Mouse (Mus musculus): ENCODE results near the gene Vasp. TPM values are rescaled to one million over a fixed set of nuclear protein-coding genes. Genes with fewer than 3 reads are reported as not detected.

Vasp gene
- polyA plus RNA-seq, 1 experiment from 2014 or later = 32.7 TPM

DNA sequence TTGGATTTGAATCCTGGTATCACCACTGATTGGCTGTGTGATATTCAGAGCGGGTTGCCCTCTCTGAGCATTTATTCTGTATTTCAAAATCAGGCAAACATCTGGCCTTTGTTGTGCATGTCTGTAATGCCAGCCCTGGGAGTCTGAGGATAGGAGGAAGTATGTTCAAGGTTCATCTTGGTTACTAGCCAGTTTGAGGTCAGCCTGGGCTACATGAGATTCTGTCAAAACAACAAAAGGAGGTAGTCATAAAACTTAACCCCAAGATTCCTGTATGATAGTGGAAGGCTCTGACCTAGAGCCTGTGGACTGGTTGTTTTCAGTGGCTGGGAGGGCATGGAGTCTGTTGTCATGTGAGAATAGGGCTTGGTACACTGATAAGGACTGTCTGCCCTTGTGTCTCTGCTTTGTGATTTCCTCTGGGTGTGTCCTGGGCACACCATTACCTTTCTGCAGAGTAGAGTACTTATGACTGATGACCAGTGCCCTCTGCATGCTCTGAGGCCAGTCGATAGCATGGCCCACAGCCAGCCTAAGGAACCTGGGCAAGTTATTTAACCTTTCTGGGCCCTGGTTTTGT lies 36.4 kb downstream of the Vasp start:
- no peaks in the 10 kb centered on the region for H3K9me3 ChIP-seq (ENCODE audit: control insufficient read depth, low read length)
- no peak overlapping the region for H3K9ac ChIP-seq
- no peak overlapping the region for H3K4me2 ChIP-seq (replicated peaks)
- H3K27ac ChIP-seq = no peak overlapping the region
- H3K36me3 ChIP-seq (replicated peaks; ENCODE audit: control insufficient read depth, insufficient read depth) = no peaks in the 10 kb centered on the region
- no peak for ATAC-seq (ENCODE audit: low FRiP score)
- no peaks in the 10 kb centered on the region for H3K27me3 ChIP-seq (ENCODE audit: control insufficient read depth, insufficient read depth, low read length)
- WGBS = 91% methylated on average over 2 of the region's 2 CpGs
- no peak overlapping the region for H3K4me3 ChIP-seq (replicated peaks; ENCODE audit: low read length)
- no peak for DNase-seq (ENCODE audit: low spot score)
- 0 out of 2 replicates have a peak, but pooled peaks cover under 1% of the 10 kb centered on the region for H3K4me1 ChIP-seq (replicated peaks; ENCODE audit: control insufficient read depth, insufficient read depth, low read length)

GRCm38 (mm10) chr7:19234652-19235051 lies 37.0 kb downstream of the Vasp start:
- Histone ChIP-seq H3K27ac (no peak overlapping the region), H3K36me3 (replicated peaks; ENCODE audit: control insufficient read depth, insufficient read depth) (no peaks in the 10 kb centered on the region), H3K4me3 (replicated peaks; ENCODE audit: low read length) (no peak overlapping the region), H3K9ac (no peak overlapping the region), H3K9me3 (ENCODE audit: control insufficient read depth, low read length) (no peaks in the 10 kb centered on the region), H3K4me2 (replicated peaks) (no peak overlapping the region), H3K4me1 (replicated peaks; ENCODE audit: control insufficient read depth, insufficient read depth, low read length) (peaks cover 5% of the 10 kb centered on the region), H3K27me3 (ENCODE audit: control insufficient read depth, insufficient read depth, low read length) (no peaks in the 10 kb centered on the region)
- WGBS = 78% methylated on average over 5 of the region's 5 CpGs
- no peak for ATAC-seq (ENCODE audit: low FRiP score)
- DNase-seq (ENCODE audit: low spot score) = no peak

DNA sequence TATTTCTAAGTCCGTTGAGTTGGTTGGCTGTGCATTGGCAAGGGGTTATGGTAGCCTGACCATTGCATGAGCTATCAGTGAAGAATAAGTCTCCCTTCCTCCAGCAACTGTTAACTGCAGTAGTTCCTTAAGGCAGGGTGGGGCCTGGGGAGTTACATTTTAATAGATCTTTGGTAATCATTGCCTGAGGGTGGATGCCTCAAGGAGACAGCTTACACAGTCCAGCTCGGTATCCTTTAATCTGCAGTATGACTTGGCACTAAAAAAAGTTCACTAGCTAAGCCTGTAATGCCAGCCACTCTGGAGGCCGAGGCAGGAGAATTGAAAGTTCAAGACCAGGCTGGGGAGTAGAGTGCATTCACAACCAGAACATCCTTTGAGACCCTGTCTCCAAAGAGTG lies 39.8 kb downstream of the Vasp start:
- H3K4me2 ChIP-seq (replicated peaks) = no peak overlapping the region
- no peak for ATAC-seq (ENCODE audit: low FRiP score)
- H3K27me3 ChIP-seq (ENCODE audit: control insufficient read depth, insufficient read depth, low read length) = no peaks in the 10 kb centered on the region
- no peak overlapping the region for H3K27ac ChIP-seq
- H3K4me1 ChIP-seq (replicated peaks; ENCODE audit: control insufficient read depth, insufficient read depth, low read length) = peaks cover 15% of the 10 kb centered on the region
- no peaks in the 10 kb centered on the region for H3K36me3 ChIP-seq (replicated peaks; ENCODE audit: control insufficient read depth, insufficient read depth)
- H3K4me3 ChIP-seq (replicated peaks; ENCODE audit: low read length) = no peak overlapping the region
- 92% methylated on average over 3 of the region's 3 CpGs for WGBS
- H3K9me3 ChIP-seq (ENCODE audit: control insufficient read depth, low read length) = no peaks in the 10 kb centered on the region
- no peak overlapping the region for H3K9ac ChIP-seq
- no peak for DNase-seq (ENCODE audit: low spot score)

- 98% methylated on average over 5 of the region's 5 CpGs for WGBS
- H3K36me3 ChIP-seq (replicated peaks; ENCODE audit: control insufficient read depth, insufficient read depth) = no peaks in the 10 kb centered on the region
- no peak overlapping the region for H3K4me2 ChIP-seq (replicated peaks)
- no peaks in the 10 kb centered on the region for H3K27me3 ChIP-seq (ENCODE audit: control insufficient read depth, insufficient read depth, low read length)
- H3K4me3 ChIP-seq (replicated peaks; ENCODE audit: low read length) = no peak overlapping the region
- H3K9ac ChIP-seq = no peak overlapping the region
- peaks cover 18% of the 10 kb centered on the region for H3K4me1 ChIP-seq (replicated peaks; ENCODE audit: control insufficient read depth, insufficient read depth, low read length)
- DNase-seq (ENCODE audit: low spot score) (no peak), ATAC-seq (ENCODE audit: low FRiP score) (no peak)
- no peak overlapping the region for H3K27ac ChIP-seq
- no peaks in the 10 kb centered on the region for H3K9me3 ChIP-seq (ENCODE audit: control insufficient read depth, low read length)
Observed at GRCm38 (mm10) chr7:19230899-19231298, 40.7 kb downstream of the Vasp start.

GRCm38 (mm10) chr7:19230041-19230580 lies 41.5 kb downstream of the Vasp start:
- Histone ChIP-seq H3K9ac (peak overlapping the region; percentile 39; the same call in 1 of the 2 replicates), H3K36me3 (replicated peaks; ENCODE audit: control insufficient read depth, insufficient read depth) (no peaks in the 10 kb centered on the region; the same call in 1 of the 2 replicates), H3K27ac (no peak overlapping the region), H3K4me2 (replicated peaks) (peak overlapping the region; percentile 94; the same call in 1 of the 2 replicates), H3K9me3 (ENCODE audit: control insufficient read depth, low read length) (no peaks in the 10 kb centered on the region), H3K4me3 (replicated peaks; ENCODE audit: low read length) (0 out of 2 replicates have a peak overlapping the region, but pooled peaks have one; percentile 55), H3K27me3 (ENCODE audit: control insufficient read depth, insufficient read depth, low read length) (no peaks in the 10 kb centered on the region), H3K4me1 (replicated peaks; ENCODE audit: control insufficient read depth, insufficient read depth, low read length) (peaks cover 18% of the 10 kb centered on the region)
- ATAC-seq (ENCODE audit: low FRiP score) (no peak), DNase-seq (ENCODE audit: low spot score) (no peak)
- 96% methylated on average over 2 of the region's 2 CpGs for WGBS

GRCm38 (mm10) chr7:19229404-19229803 lies 42.2 kb downstream of the Vasp start:
- no peak for DNase-seq (ENCODE audit: low spot score)
- H3K27me3 ChIP-seq (ENCODE audit: control insufficient read depth, insufficient read depth, low read length) = no peaks in the 10 kb centered on the region
- peak overlapping the region; percentile 74 for H3K9ac ChIP-seq
- WGBS = 49% methylated on average over 5 of the region's 5 CpGs
- no peaks in the 10 kb centered on the region for H3K9me3 ChIP-seq (ENCODE audit: control insufficient read depth, low read length)
- peaks cover 18% of the 10 kb centered on the region for H3K4me1 ChIP-seq (replicated peaks; ENCODE audit: control insufficient read depth, insufficient read depth, low read length)
- H3K4me2 ChIP-seq (replicated peaks) = peak overlapping the region; percentile 94
- no peak for ATAC-seq (ENCODE audit: low FRiP score)
- peak overlapping the region; percentile 55 for H3K4me3 ChIP-seq (replicated peaks; ENCODE audit: low read length)
- H3K27ac ChIP-seq = peak overlapping the region; percentile 100
- H3K36me3 ChIP-seq (replicated peaks; ENCODE audit: control insufficient read depth, insufficient read depth) = no peaks in the 10 kb centered on the region; the same call in 1 of the 2 replicates

- H3K36me3 ChIP-seq (replicated peaks; ENCODE audit: control insufficient read depth, insufficient read depth) = no peaks in the 10 kb centered on the region; the same call in 1 of the 2 replicates
- peak overlapping the region; percentile 55 for H3K4me3 ChIP-seq (replicated peaks; ENCODE audit: low read length)
- H3K27me3 ChIP-seq (ENCODE audit: control insufficient read depth, insufficient read depth, low read length) = no peaks in the 10 kb centered on the region
- H3K9me3 ChIP-seq (ENCODE audit: control insufficient read depth, low read length) = no peaks in the 10 kb centered on the region
- ATAC-seq (ENCODE audit: low FRiP score) (no peak), DNase-seq (ENCODE audit: low spot score) (no peak)
- H3K4me2 ChIP-seq (replicated peaks) = peak overlapping the region; percentile 94
- peak overlapping the region; percentile 100 for H3K27ac ChIP-seq
- peaks cover 18% of the 10 kb centered on the region for H3K4me1 ChIP-seq (replicated peaks; ENCODE audit: control insufficient read depth, insufficient read depth, low read length)
- peak overlapping the region; percentile 74 for H3K9ac ChIP-seq
- 0% methylated on average over 14 of the region's 14 CpGs for WGBS
Observed at GRCm38 (mm10) chr7:19228793-19229148, 42.8 kb downstream of the Vasp start.

DNA sequence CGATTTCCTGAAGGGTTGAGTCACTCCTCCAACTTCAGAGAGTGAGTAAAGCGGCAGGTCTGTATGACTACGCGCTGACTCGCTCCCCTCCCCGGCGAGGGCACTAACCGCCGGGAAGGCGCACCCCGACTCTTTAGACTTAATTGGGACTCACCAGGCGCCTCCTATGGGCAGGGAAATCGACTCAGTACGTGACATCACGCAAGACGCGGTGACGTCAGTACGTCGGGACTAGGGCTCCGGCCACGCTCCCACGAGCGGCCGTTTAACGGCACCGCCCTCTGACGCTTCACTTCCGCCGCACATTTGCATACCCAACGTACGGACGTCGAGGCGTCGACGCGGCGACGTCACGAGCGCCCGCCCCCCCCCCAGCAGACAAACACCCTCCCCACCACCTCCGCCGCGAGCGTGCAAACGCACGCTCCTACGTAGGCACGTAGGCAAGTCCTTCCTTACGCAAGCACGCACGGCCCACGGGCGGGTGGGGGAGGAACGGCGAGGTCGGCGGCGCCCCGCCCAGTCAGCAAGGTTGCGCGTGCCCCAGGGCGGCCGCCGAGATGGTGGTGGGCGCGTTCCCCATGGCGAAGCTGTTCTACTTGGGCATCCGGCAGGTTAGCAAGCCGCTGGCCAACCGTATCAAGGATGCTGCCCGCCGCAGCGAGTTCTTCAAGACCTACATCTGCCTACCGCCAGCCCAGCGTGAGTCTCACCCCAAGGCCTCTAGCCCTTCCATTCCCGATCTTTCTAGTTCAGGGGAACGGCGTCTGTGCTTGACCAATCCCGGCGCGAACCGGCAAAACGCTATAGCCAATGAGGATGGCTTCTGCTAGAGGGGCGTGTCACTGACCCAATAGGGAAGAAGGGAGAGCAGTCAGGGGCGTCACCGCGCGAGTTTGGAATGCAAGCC lies 43.5 kb downstream of the Vasp start, which contains the start of gene Opa3:
Gene Opa3, plus strand, starts transcription at position 452 of the 910 bp plus-strand sequence.
- under 1% methylated on average over 91 of the region's 91 CpGs for WGBS
- ATAC-seq (ENCODE audit: low FRiP score) = peak; percentile 94
- no peaks in the 10 kb centered on the region; the same call in 1 of the 2 replicates for H3K36me3 ChIP-seq (replicated peaks; ENCODE audit: control insufficient read depth, insufficient read depth)

More for the DNA sequence above, 43.5 kb downstream of the Vasp start, which contains the start of gene Opa3:
- Histone ChIP-seq H3K4me1 (replicated peaks; ENCODE audit: control insufficient read depth, insufficient read depth, low read length) (peaks cover 18% of the 10 kb centered on the region), H3K4me2 (replicated peaks) (peak within 1 kb of the TSS; percentile 94), H3K4me3 (replicated peaks; ENCODE audit: low read length) (peak within 1 kb of the TSS; percentile 55), H3K27ac (peak within 1 kb of the TSS; percentile 100), H3K9me3 (ENCODE audit: control insufficient read depth, low read length) (no peaks in the 10 kb centered on the region), H3K27me3 (ENCODE audit: control insufficient read depth, insufficient read depth, low read length) (no peaks in the 10 kb centered on the region), H3K9ac (peak within 1 kb of the TSS; percentile 79)
- peak; percentile 100 for DNase-seq (ENCODE audit: low spot score)

All from hindbrain, embryonic 14.5 days (tissue).